Mouse (Mus musculus) hindbrain, embryonic 14.5 days (tissue): ENCODE results near the gene Pum3. TPM values are rescaled to one million over a fixed set of nuclear protein-coding genes. Genes with fewer than 3 reads are reported as not detected.

ENCODE experiments used
- ATAC-seq: fragments of 200-750 bp; cut with Nextera tagmentation; 2 replicates; pipeline ENCODE4 v1.8.0; 2017; ENCODE audit warnings: moderate number of reproducible peaks, mild to moderate bottlenecking, moderate TSS enrichment, moderate library complexity; ENCODE audit not compliant: low FRiP score
- DNase-seq: peaks from one replicate; pipeline ENCODE4 v3.0.0-alpha.2; 2015; ENCODE audit warnings: low spot score
- H3K27ac ChIP-seq: fragments of 300-500 bp; sonication (generic); 2 replicates; pipeline ENCODE4 v1.5.1; 2014; ENCODE audit warnings: mild to moderate bottlenecking, moderate library complexity
- H3K27me3 ChIP-seq: fragments of 300-500 bp; sonication (generic); 2 replicates; pipeline ENCODE4 v1.6.1; 2014; ENCODE audit warnings: mild to moderate bottlenecking, low read length, mixed read lengths; ENCODE audit not compliant: control insufficient read depth, insufficient read depth
- H3K36me3 ChIP-seq: fragments of 300-500 bp; sonication (generic); replicated peaks from 2 replicates; pipeline ENCODE4 v1.6.1; 2014; ENCODE audit not compliant: control insufficient read depth, insufficient read depth
- H3K4me1 ChIP-seq: fragments of 300-500 bp; sonication (generic); replicated peaks from 2 replicates; pipeline ENCODE4 v1.6.1; 2014; ENCODE audit warnings: antibody characterized with exemption, low read length, mixed read lengths; ENCODE audit not compliant: control insufficient read depth, insufficient read depth
- H3K4me2 ChIP-seq: fragments of 300-500 bp; sonication (generic); replicated peaks from 2 replicates; pipeline ENCODE4 v1.6.1; 2014; ENCODE audit warnings: mild to moderate bottlenecking, moderate library complexity
- H3K4me3 ChIP-seq: fragments of 300-500 bp; sonication (generic); replicated peaks from 2 replicates; pipeline ENCODE4 v1.5.1; 2014; ENCODE audit warnings: mild to moderate bottlenecking, low read length
- H3K9ac ChIP-seq: fragments of 300-500 bp; sonication (generic); 2 replicates; pipeline ENCODE4 v1.6.1; 2014
- H3K9me3 ChIP-seq: fragments of 300-500 bp; sonication (generic); 2 replicates; pipeline ENCODE4 v1.6.1; 2016; ENCODE audit warnings: low read length; ENCODE audit not compliant: control insufficient read depth
- WGBS: fragments of 180-500 bp; shearing (Covaris S2); extraction: QIAGEN DNeasy Blood & Tissue Kit; methylation state at CpG from one replicate; pipeline ENCODE4 v1.1.7; 2014; 5-methylcytosine and 5-hydroxymethylcytosine counted together
- polyA plus RNA-seq: library from polyadenylated mRNA; unstranded; fragments of >200 nt; fragmentation: Nextera tagmentation; extraction: Ambion mirVana; gene quantifications from 2 replicates; pipeline ENCODE4 v1.2.1, GENCODE M21; 2014

Gene Pum3
- polyA plus RNA-seq, 1 experiment from 2014 or later, result 58.8 TPM

GRCm38 (mm10) chr19:27351700-27352099 is 77.9 kb downstream of the Pum3 start:
- Histone ChIP-seq H3K27ac (no peak overlapping the region), H3K4me1 (no peaks in the 10 kb centered on the region), H3K4me3 (no peak overlapping the region), H3K27me3 (no peaks in the 10 kb centered on the region), H3K4me2 (no peak overlapping the region), H3K9ac (no peak overlapping the region), H3K36me3 (no peaks in the 10 kb centered on the region), H3K9me3 (no peaks in the 10 kb centered on the region)
- DNase-seq, result no peak
- no peak for ATAC-seq
- WGBS, result 55% methylated on average over 6 of the region's 6 CpGs

DNA sequence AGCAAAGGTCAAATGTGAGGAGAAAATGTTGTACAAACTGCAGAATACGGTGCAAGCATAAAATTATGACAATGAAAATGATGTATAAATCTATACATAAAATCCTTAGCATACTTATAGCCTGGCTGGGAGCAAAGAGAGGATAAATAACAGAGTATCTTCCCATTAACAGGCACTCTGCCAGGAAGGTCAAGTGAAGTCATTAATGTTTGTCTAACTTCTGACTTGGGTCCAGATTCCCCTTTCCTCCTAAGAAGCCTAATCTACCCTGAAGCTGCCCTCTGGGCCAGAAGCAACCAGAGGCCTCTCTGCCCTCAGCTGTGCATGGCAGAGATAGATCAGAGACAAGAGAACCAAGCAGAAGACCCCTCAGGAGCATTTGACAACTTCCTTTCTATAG is 83.1 kb downstream of the Pum3 start:
- Histone ChIP-seq H3K36me3 (no peaks in the 10 kb centered on the region), H3K9ac (no peak overlapping the region), H3K27ac (no peak overlapping the region), H3K4me2 (no peak overlapping the region), H3K9me3 (no peaks in the 10 kb centered on the region), H3K27me3 (no peaks in the 10 kb centered on the region), H3K4me1 (no peaks in the 10 kb centered on the region), H3K4me3 (no peak overlapping the region)
- no peak for ATAC-seq
- DNase-seq, result no peak
- WGBS, result 87% methylated on average over 1 of the region's 1 CpGs

Other genes starting within 250 kb of the Pum3 start
- gene Vldlr, start 213.3 kb downstream of the Pum3 start, polyA plus RNA-seq, result 28.9 and 31.7 TPM in 2 replicates
- 0.05 and 0.10 TPM in 2 replicates for gene Kcnv2, start 107.2 kb downstream of the Pum3 start, polyA plus RNA-seq